Mouse (Mus musculus) heart, embryonic 10.5 days (tissue): ENCODE measurements around the gene 9030612E09Rik. TPM values are rescaled to one million over a fixed set of nuclear protein-coding genes. Genes with fewer than 3 reads are reported as not detected.
A peak's percentile ranks its signal among the peaks of the same experiment; 100 is the strongest.

Experiments
- DNase-seq: peaks from one replicate; pipeline ENCODE4 v3.0.0-alpha.2; 2017; ENCODE audit warnings: low spot score
- H3K27ac ChIP-seq: fragments of 300-500 bp; sonication (generic); 2 replicates; pipeline ENCODE4 v1.5.1; 2016; ENCODE audit warnings: mild to moderate bottlenecking
- H3K27me3 ChIP-seq: fragments of 300-500 bp; sonication (generic); 2 replicates; pipeline ENCODE4 v1.6.1; 2016; ENCODE audit warnings: mild to moderate bottlenecking; ENCODE audit not compliant: poor library complexity, insufficient read depth, severe bottlenecking
- H3K36me3 ChIP-seq: fragments of 300-500 bp; sonication (generic); 2 replicates; pipeline ENCODE4 v1.6.1; 2016; ENCODE audit warnings: mild to moderate bottlenecking, moderate library complexity
- H3K4me1 ChIP-seq: fragments of 300-500 bp; sonication (generic); 2 replicates; pipeline ENCODE4 v1.6.1; 2016; ENCODE audit warnings: mild to moderate bottlenecking
- H3K4me3 ChIP-seq: fragments of 300-500 bp; sonication (generic); 2 replicates; pipeline ENCODE4 v1.5.1; 2016; ENCODE audit warnings: mild to moderate bottlenecking, moderate library complexity
- H3K9me3 ChIP-seq: fragments of 300-500 bp; sonication (generic); 2 replicates; pipeline ENCODE4 v1.6.1; 2016; ENCODE audit warnings: mild to moderate bottlenecking, moderate library complexity
- WGBS: fragments of 180-500 bp; shearing (Covaris S2); methylation state at CpG from one replicate; pipeline ENCODE4 v1.1.7; 2016; 5-methylcytosine and 5-hydroxymethylcytosine counted together
- polyA plus RNA-seq: library from polyadenylated mRNA; unstranded; fragments of >200 nt; fragmentation: Nextera tagmentation; extraction: Ambion mirVana; gene quantifications from 2 replicates; pipeline ENCODE4 v1.2.1, GENCODE M21; 2016

The 9030612E09Rik gene
- polyA plus RNA-seq, 1 experiment from 2014 or later: 0.38 TPM

GRCm38 (mm10) chr10:43220479-43220878 is 46.0 kb downstream of the 9030612E09Rik start:
- Histone ChIP-seq H3K4me3 (peak overlapping the region; percentile 87), H3K27me3 (no peaks in the 10 kb centered on the region), H3K4me1 (peaks cover 3% of the 10 kb centered on the region; the same call in 1 of the 2 replicates), H3K9me3 (no peaks in the 10 kb centered on the region), H3K27ac (peak overlapping the region; percentile 97), H3K36me3 (no peaks in the 10 kb centered on the region)
- 18% methylated on average over 7 of the region's 7 CpGs for WGBS
- DNase-seq: no peak

GRCm38 (mm10) chr10:43220910-43221625 is 46.6 kb downstream of the 9030612E09Rik start, which contains the start of gene Pdss2:
Pdss2 (plus strand) TSS chr10:43221486.
- H3K9me3 ChIP-seq: no peaks in the 10 kb centered on the region
- under 1% methylated on average over 50 of the region's 50 CpGs for WGBS
- peak within 1 kb of the TSS; percentile 87 for H3K4me3 ChIP-seq
- DNase-seq: peak; percentile 98
- H3K36me3 ChIP-seq: no peaks in the 10 kb centered on the region
- H3K27ac ChIP-seq: peak within 1 kb of the TSS; percentile 97
- no peaks in the 10 kb centered on the region for H3K27me3 ChIP-seq
- peaks cover 3% of the 10 kb centered on the region; the same call in 1 of the 2 replicates for H3K4me1 ChIP-seq

GRCm38 (mm10) chr10:43221659-43222058 is 47.2 kb downstream of the 9030612E09Rik start:
- H3K9me3 ChIP-seq: no peaks in the 10 kb centered on the region
- peaks cover 3% of the 10 kb centered on the region; the same call in 1 of the 2 replicates for H3K4me1 ChIP-seq
- no peaks in the 10 kb centered on the region for H3K36me3 ChIP-seq
- DNase-seq: no peak
- H3K27ac ChIP-seq: peak overlapping the region; percentile 97
- H3K4me3 ChIP-seq: peak overlapping the region; percentile 87
- H3K27me3 ChIP-seq: no peaks in the 10 kb centered on the region
- under 1% methylated on average over 25 of the region's 25 CpGs for WGBS

GRCm38 (mm10) chr10:43223391-43223790 is 48.9 kb downstream of the 9030612E09Rik start:
- Histone ChIP-seq H3K27me3 (no peaks in the 10 kb centered on the region), H3K27ac (no peak overlapping the region), H3K4me1 (peaks cover 3% of the 10 kb centered on the region; the same call in 1 of the 2 replicates), H3K9me3 (no peaks in the 10 kb centered on the region), H3K4me3 (no peak overlapping the region), H3K36me3 (no peaks in the 10 kb centered on the region)
- DNase-seq: no peak
- 91% methylated on average over 2 of the region's 2 CpGs for WGBS

Other genes with a start within 250 kb of the 9030612E09Rik start
- 1.3 TPM in 2 replicates for gene Sobp, start 174 bp upstream of the 9030612E09Rik start, polyA plus RNA-seq
- gene Pdss2, start 46.8 kb downstream of the 9030612E09Rik start, polyA plus RNA-seq: 11.7 and 13.0 TPM in 2 replicates